ENCODE assay signal across 18 mouse cellular contexts in the genomic region with DNA sequence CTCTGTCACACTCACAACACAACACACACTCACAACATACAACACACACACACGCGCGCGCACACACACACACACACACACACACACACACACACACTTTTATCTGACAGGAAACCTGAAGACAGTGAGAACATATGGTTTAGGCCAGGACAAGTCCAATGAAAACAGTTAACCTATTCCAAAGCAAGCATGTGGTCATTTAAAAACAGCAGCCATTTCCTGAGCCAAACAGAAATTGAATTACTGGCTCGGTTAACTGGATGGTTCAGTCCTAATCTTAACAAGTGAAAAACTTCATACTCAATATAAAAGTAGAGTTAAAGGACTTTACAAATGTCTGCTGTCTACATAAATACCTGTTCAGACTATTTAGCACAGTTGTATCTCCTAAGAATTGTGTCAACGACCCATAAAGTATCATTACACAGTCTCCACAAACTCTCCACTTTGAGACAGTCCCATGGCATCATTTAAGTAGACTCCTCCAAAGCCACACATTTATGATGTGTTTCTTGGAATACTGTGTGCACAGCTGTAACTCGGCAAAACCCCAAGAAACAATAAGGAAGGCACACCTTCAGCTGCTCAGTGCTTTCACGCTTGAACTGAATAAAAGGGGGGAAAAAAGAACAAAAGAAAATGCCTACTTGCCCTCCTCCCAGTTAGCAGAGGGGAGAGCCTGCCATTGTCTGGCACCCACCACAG.
DNase-seq lines count a peak whose midpoint lies in the region; ATAC-seq and TF ChIP-seq lines count a peak whose summit lies in the region.
"Had no signal": no experiment of that assay in that cellular context is flagged by ENCODE, and none has a peak within 500 bp of the region (broad histone marks: within the 10 kb centered on the region; RNA-seq: fewer than 3 reads in every experiment).

No protein-coding gene starts in this region.

- H3K9me3 ChIP-seq in heart, embryonic 16.5 days (replicated peaks; ENCODE audit: control insufficient read depth, low read length) = no peaks in the 10 kb centered on the region; the same call in 1 of the 2 replicates
- no peaks in the 10 kb centered on the region for H3K9me3 ChIP-seq in heart, embryonic 10.5 days
- H3K9me3 ChIP-seq in limb, embryonic 14.5 days (ENCODE audit: control insufficient read depth, low read length) = no peaks in the 10 kb centered on the region
- H3K9me3 ChIP-seq: liver, embryonic 15.5 days; midbrain, embryonic 15.5 days; neural tube, embryonic 15.5 days; stomach, embryonic 15.5 days had no signal

- no peak for TF ChIP-seq POLR2A in limb, embryonic 14.5 days (IDR thresholded peaks at IDR 0.05; ENCODE audit: borderline replicate concordance, extremely low read depth, insufficient read depth, insufficient read length)

- no peak overlapping the region for H3K4me3 ChIP-seq in heart, embryonic 16.5 days (ENCODE audit: low read length)
- H3K4me3 ChIP-seq in heart, embryonic 10.5 days = no peak overlapping the region
- no peak overlapping the region for H3K4me3 ChIP-seq in limb, embryonic 14.5 days (replicated peaks; ENCODE audit: low read length)
- H3K4me3 ChIP-seq: liver, embryonic 15.5 days; midbrain, embryonic 15.5 days; neural tube, embryonic 15.5 days; stomach, embryonic 15.5 days had no signal

- peaks cover 3% of the 10 kb centered on the region for H3K4me1 ChIP-seq in heart, embryonic 16.5 days (ENCODE audit: control insufficient read depth, insufficient read depth, low read length)
- H3K4me1 ChIP-seq in heart, embryonic 10.5 days = 0 out of 2 replicates have a peak, but pooled peaks cover 6% of the 10 kb centered on the region
- H3K4me1 ChIP-seq in limb, embryonic 14.5 days (ENCODE audit: control insufficient read depth, insufficient read depth, low read length) = peaks cover 30% of the 10 kb centered on the region

- DNase-seq in heart, adult 18-20 months = peak; percentile 12 to 22
- DNase-seq in heart, postnatal 25 days (ENCODE audit: low spot score) = no peak
- no peak for DNase-seq in heart, embryonic 10.5 days (ENCODE audit: low spot score)
- DNase-seq in fibroblast of lung, adult 2 months (ENCODE audit: low read depth) = peak; percentile 53
- peak; percentile 54 for DNase-seq in limb, embryonic 14.5 days (ENCODE audit: low spot score)
- no peak for DNase-seq in spleen, postnatal 36 days (ENCODE audit: low spot score in 2 of 2)
- DNase-seq: cerebellum, adult 11-12 months; gastrocnemius, postnatal 36 days; right cerebral cortex, postnatal 14 days had no signal

- peak; percentile 65 for ATAC-seq in heart, embryonic 16.5 days (replicated peaks; ENCODE audit: extremely low read depth, insufficient read depth, low FRiP score)
- ATAC-seq in limb, embryonic 14.5 days (ENCODE audit: low FRiP score, low read depth) = peak; percentile 78
- ATAC-seq: forebrain, embryonic 14.5 days; intestine, postnatal 0 days; midbrain, embryonic 15.5 days had no signal

- intact Hi-C loops in heart, postnatal 25 days (cut with DNase I) = no loop called here

- H3K27me3 ChIP-seq in heart, embryonic 16.5 days (ENCODE audit: control insufficient read depth, insufficient read depth, low read length) = no peaks in the 10 kb centered on the region
- H3K27me3 ChIP-seq in heart, embryonic 10.5 days (ENCODE audit: insufficient read depth, poor library complexity, severe bottlenecking) = no peaks in the 10 kb centered on the region
- H3K27me3 ChIP-seq in limb, embryonic 14.5 days (ENCODE audit: control insufficient read depth, insufficient read depth, low read length) = 0 out of 2 replicates have a peak, but pooled peaks cover 3% of the 10 kb centered on the region
- H3K27me3 ChIP-seq: liver, embryonic 15.5 days; midbrain, embryonic 15.5 days; neural tube, embryonic 15.5 days; stomach, embryonic 15.5 days had no signal

- no peak overlapping the region for H3K9ac ChIP-seq in heart, embryonic 16.5 days (ENCODE audit: low read length)
- no peak overlapping the region for H3K9ac ChIP-seq in limb, embryonic 14.5 days (ENCODE audit: low read depth, low read length, severe bottlenecking)
- H3K9ac ChIP-seq: hindbrain, embryonic 14.5 days; liver, embryonic 15.5 days; lung, embryonic 14.5 days; midbrain, embryonic 15.5 days; neural tube, embryonic 15.5 days; stomach, embryonic 15.5 days had no signal

- H3K27ac ChIP-seq in heart, embryonic 16.5 days (ENCODE audit: low read length) = peak overlapping the region; percentile 8; the same call in 1 of the 2 replicates
- H3K27ac ChIP-seq in heart, embryonic 10.5 days = no peak overlapping the region; the same call in 1 of the 2 replicates
- H3K27ac ChIP-seq in limb, embryonic 14.5 days (replicated peaks; ENCODE audit: low read depth, low read length) = peak overlapping the region; percentile 30; the same call in 1 of the 2 replicates
- H3K27ac ChIP-seq: hindbrain, embryonic 14.5 days; liver, embryonic 15.5 days; midbrain, embryonic 15.5 days; neural tube, embryonic 15.5 days; stomach, embryonic 15.5 days had no signal

- no peak overlapping the region for H3K4me2 ChIP-seq in heart, embryonic 16.5 days (ENCODE audit: low read depth, low read length)
- no peak overlapping the region for H3K4me2 ChIP-seq in limb, embryonic 14.5 days (replicated peaks; ENCODE audit: low read depth, low read length, severe bottlenecking)
- H3K4me2 ChIP-seq: hindbrain, embryonic 14.5 days; liver, embryonic 15.5 days; lung, embryonic 14.5 days; midbrain, embryonic 15.5 days; neural tube, embryonic 15.5 days; stomach, embryonic 15.5 days had no signal

- WGBS in heart, embryonic 16.5 days = 72% methylated on average over 8 of the region's 8 CpGs
- 85% methylated on average over 8 of the region's 8 CpGs for WGBS in heart, embryonic 10.5 days
- 59% methylated on average over 8 of the region's 8 CpGs for WGBS in limb, embryonic 14.5 days

- H3K36me3 ChIP-seq in heart, embryonic 16.5 days (ENCODE audit: control insufficient read depth, insufficient read depth) = no peaks in the 10 kb centered on the region
- no peaks in the 10 kb centered on the region for H3K36me3 ChIP-seq in heart, embryonic 10.5 days
- no peaks in the 10 kb centered on the region for H3K36me3 ChIP-seq in limb, embryonic 14.5 days (ENCODE audit: control insufficient read depth, insufficient read depth, low read length)
- H3K36me3 ChIP-seq: liver, embryonic 15.5 days; midbrain, embryonic 15.5 days; neural tube, embryonic 15.5 days; stomach, embryonic 15.5 days had no signal

Comparison
In these comparisons a context has a peak if more than half of its experiments do, and no peak if none do; other contexts are left out.
1. DNase-seq: peak in heart, adult 18-20 months (2 of 2), fibroblast of lung, adult 2 months (single experiment) and limb, embryonic 14.5 days (single experiment); none in heart, postnatal 25 days (single experiment), heart, embryonic 10.5 days (single experiment) and spleen, postnatal 36 days (0 of 2).